Mouse (Mus musculus) effector memory CD4-positive, alpha-beta T cell, adult 5 months (primary cell): ENCODE results near the gene Med12. TPM values are rescaled to one million over a fixed set of nuclear protein-coding genes. Genes with fewer than 3 reads are reported as not detected.

Source experiments
- polyA plus RNA-seq: library from polyadenylated mRNA; unstranded; fragments of 100-300 nt; shearing (Covaris generic); gene quantifications from one replicate; pipeline ENCODE4 v1.2.1, GENCODE M21; 2017

Med12 gene
- 76.5 TPM for polyA plus RNA-seq

GRCm38 (mm10) chrX:101273875-101274738 lies at the start of gene Med12:
Med12 (plus strand) TSS chrX:101274030.

GRCm38 (mm10) chrX:101253952-101254729 lies 19.7 kb upstream of the Med12 start, which contains the start of gene Foxo4:
Foxo4 (plus strand) TSS chrX:101254528.

GRCm38 (mm10) chrX:101263892-101264291 lies 9.9 kb upstream of the Med12 start, which contains the start of gene Gm614:
Gm614 (minus strand) TSS chrX:101263992.

GRCm38 (mm10) chrX:101268025-101268754 lies 5.6 kb upstream of the Med12 start, which contains the start of gene Il2rg:
Il2rg (minus strand) TSS chrX:101268255.

GRCm38 (mm10) chrX:101268755-101269124 lies 5.1 kb upstream of the Med12 start, which contains the start of gene Gm20489:
Gm20489 (minus strand) TSS chrX:101269023.

GRCm38 (mm10) chrX:101299055-101299454 lies 25.2 kb downstream of the Med12 start, which contains the start of gene Nlgn3:
Nlgn3 (plus strand) TSS chrX:101299168.

Other genes with a start within 250 kb of the Med12 start
- not detected for gene Tex11, start 214.4 kb upstream of the Med12 start, polyA plus RNA-seq
- gene Slc7a3, start 188.0 kb upstream of the Med12 start, polyA plus RNA-seq, result 0.55 TPM
- 56.4 TPM for gene Snx12, start 51.5 kb upstream of the Med12 start, polyA plus RNA-seq
- 2.0 TPM for gene Foxo4, start 19.5 kb upstream of the Med12 start, polyA plus RNA-seq
- gene Gm614, start 10.0 kb upstream of the Med12 start, polyA plus RNA-seq, result 2.5 TPM
- 1,479 TPM for gene Il2rg, start 5.8 kb upstream of the Med12 start, polyA plus RNA-seq
- gene Gm20489, start 5.0 kb upstream of the Med12 start, polyA plus RNA-seq, result 2.5 TPM
- 0.05 TPM for gene Nlgn3, start 25.1 kb downstream of the Med12 start, polyA plus RNA-seq
- not detected for gene Gjb1, start 102.3 kb downstream of the Med12 start, polyA plus RNA-seq
- gene Zmym3, start 146.8 kb downstream of the Med12 start, polyA plus RNA-seq, result 10.5 TPM
- 193 TPM for gene Nono, start 155.3 kb downstream of the Med12 start, polyA plus RNA-seq
- gene Itgb1bp2, start 175.1 kb downstream of the Med12 start, polyA plus RNA-seq, result not detected